Mouse (Mus musculus): ENCODE data around the gene Alk.

GRCm38 (mm10) chr17:72640095-72640494 is 35.7 kb upstream of the Alk start:
- TF ChIP-seq CTCF (IDR thresholded peaks at IDR 0.05; ENCODE audit: low read depth) (no peak), EP300 (optimal IDR thresholded peaks at IDR 0.05) (no peak)
